In the genomic region with DNA sequence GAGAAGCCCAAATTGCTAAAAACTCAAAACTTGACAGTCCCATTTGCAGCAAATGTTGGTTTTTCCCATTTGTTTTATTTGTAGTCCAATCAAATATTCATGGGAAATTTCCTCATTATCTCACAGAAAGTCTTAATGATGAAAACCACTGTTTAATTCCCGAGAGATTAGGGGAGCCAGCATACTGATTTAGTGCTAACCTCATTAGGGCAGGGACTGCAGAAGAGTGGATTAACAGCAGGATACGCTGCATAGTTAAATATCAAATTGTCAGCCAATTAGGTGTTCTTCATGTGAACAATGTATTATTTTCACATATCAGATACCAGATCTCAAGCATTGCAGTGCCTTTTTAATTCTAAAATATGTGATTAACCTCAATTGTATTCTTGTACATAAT, we compare ENCODE assay signal across 22 mouse cellular contexts.
DNase-seq lines count a peak whose midpoint lies in the region; ATAC-seq lines count a peak whose summit lies in the region.
"Had no signal": no experiment of that assay in that cellular context is flagged by ENCODE, and none has a peak within 500 bp of the region (broad histone marks: within the 10 kb centered on the region; RNA-seq: fewer than 3 reads in every experiment).

No protein-coding gene starts in this region.

- no peak overlapping the region for H3K9ac ChIP-seq in forebrain, embryonic 12.5 days
- H3K9ac ChIP-seq in forebrain, embryonic 15.5 days (replicated peaks), result no peak overlapping the region
- H3K9ac ChIP-seq in hindbrain, embryonic 14.5 days, result no peak overlapping the region
- H3K9ac ChIP-seq in hindbrain, embryonic 13.5 days, result no peak overlapping the region
- no peak overlapping the region for H3K9ac ChIP-seq in midbrain, embryonic 16.5 days (ENCODE audit: low read depth, low read length)
- H3K9ac ChIP-seq in midbrain, embryonic 15.5 days, result no peak overlapping the region
- H3K9ac ChIP-seq: embryonic facial prominence, embryonic 12.5 days; hindbrain, embryonic 15.5 days had no signal

- H3K36me3 ChIP-seq in forebrain, embryonic 12.5 days (replicated peaks), result no peaks in the 10 kb centered on the region
- H3K36me3 ChIP-seq in forebrain, embryonic 15.5 days, result no peaks in the 10 kb centered on the region
- no peaks in the 10 kb centered on the region for H3K36me3 ChIP-seq in hindbrain, embryonic 14.5 days (replicated peaks; ENCODE audit: control insufficient read depth, insufficient read depth)
- no peaks in the 10 kb centered on the region for H3K36me3 ChIP-seq in hindbrain, embryonic 13.5 days
- H3K36me3 ChIP-seq in midbrain, embryonic 16.5 days (ENCODE audit: control insufficient read depth, insufficient read depth, low read length), result no peaks in the 10 kb centered on the region
- no peaks in the 10 kb centered on the region for H3K36me3 ChIP-seq in midbrain, embryonic 15.5 days (replicated peaks)
- H3K36me3 ChIP-seq: embryonic facial prominence, embryonic 12.5 days; heart, embryonic 10.5 days; hindbrain, embryonic 15.5 days had no signal

- H3K4me2 ChIP-seq in forebrain, embryonic 12.5 days, result no peak overlapping the region
- no peak overlapping the region for H3K4me2 ChIP-seq in forebrain, embryonic 15.5 days (replicated peaks)
- no peak overlapping the region for H3K4me2 ChIP-seq in hindbrain, embryonic 14.5 days (replicated peaks)
- H3K4me2 ChIP-seq in hindbrain, embryonic 13.5 days, result no peak overlapping the region
- H3K4me2 ChIP-seq in midbrain, embryonic 16.5 days (ENCODE audit: low read length), result no peak overlapping the region
- H3K4me2 ChIP-seq in midbrain, embryonic 15.5 days, result no peak overlapping the region
- H3K4me2 ChIP-seq: embryonic facial prominence, embryonic 12.5 days; hindbrain, embryonic 15.5 days had no signal

- H3K27me3 ChIP-seq in forebrain, embryonic 12.5 days, result no peaks in the 10 kb centered on the region
- no peaks in the 10 kb centered on the region for H3K27me3 ChIP-seq in forebrain, embryonic 15.5 days
- no peaks in the 10 kb centered on the region for H3K27me3 ChIP-seq in hindbrain, embryonic 14.5 days (ENCODE audit: control insufficient read depth, insufficient read depth, low read length)
- no peaks in the 10 kb centered on the region for H3K27me3 ChIP-seq in hindbrain, embryonic 13.5 days
- no peaks in the 10 kb centered on the region for H3K27me3 ChIP-seq in midbrain, embryonic 16.5 days (ENCODE audit: control insufficient read depth, insufficient read depth, low read depth, low read length)
- H3K27me3 ChIP-seq in midbrain, embryonic 15.5 days (replicated peaks), result no peaks in the 10 kb centered on the region
- H3K27me3 ChIP-seq: CH12.LX; embryonic facial prominence, embryonic 12.5 days; hindbrain, embryonic 15.5 days had no signal

- no peaks in the 10 kb centered on the region for H3K4me1 ChIP-seq in forebrain, embryonic 12.5 days
- no peaks in the 10 kb centered on the region for H3K4me1 ChIP-seq in forebrain, embryonic 15.5 days
- no peaks in the 10 kb centered on the region for H3K4me1 ChIP-seq in hindbrain, embryonic 14.5 days (replicated peaks; ENCODE audit: control insufficient read depth, insufficient read depth, low read length)
- no peaks in the 10 kb centered on the region for H3K4me1 ChIP-seq in hindbrain, embryonic 13.5 days (replicated peaks)
- no peaks in the 10 kb centered on the region for H3K4me1 ChIP-seq in midbrain, embryonic 16.5 days (ENCODE audit: control insufficient read depth, insufficient read depth, low read length)
- H3K4me1 ChIP-seq in midbrain, embryonic 15.5 days, result no peaks in the 10 kb centered on the region
- H3K4me1 ChIP-seq: embryonic facial prominence, embryonic 12.5 days; heart, embryonic 10.5 days; hindbrain, embryonic 15.5 days had no signal

- ATAC-seq in forebrain, embryonic 12.5 days (ENCODE audit: low FRiP score), result no peak
- no peak for ATAC-seq in forebrain, embryonic 15.5 days (replicated peaks)
- no peak for ATAC-seq in hindbrain, embryonic 14.5 days (ENCODE audit: low FRiP score)
- no peak for ATAC-seq in hindbrain, embryonic 13.5 days (ENCODE audit: low FRiP score)
- ATAC-seq in midbrain, embryonic 16.5 days, result 0 out of 2 replicates have a peak, but pooled peaks have one; percentile 72
- no peak; the same call in 1 of the 2 replicates for ATAC-seq in midbrain, embryonic 15.5 days (replicated peaks)
- ATAC-seq: inflammation-experienced regulatory T-cells, adult 6 months; intestine, postnatal 0 days had no signal

- H3K27ac ChIP-seq in forebrain, embryonic 12.5 days, result 0 out of 2 replicates have a peak overlapping the region, but pooled peaks have one; percentile 5
- H3K27ac ChIP-seq in forebrain, embryonic 15.5 days (replicated peaks), result no peak overlapping the region
- H3K27ac ChIP-seq in hindbrain, embryonic 14.5 days, result no peak overlapping the region
- no peak overlapping the region for H3K27ac ChIP-seq in hindbrain, embryonic 13.5 days
- no peak overlapping the region for H3K27ac ChIP-seq in midbrain, embryonic 16.5 days (ENCODE audit: low read length)
- H3K27ac ChIP-seq in midbrain, embryonic 15.5 days, result no peak overlapping the region
- H3K27ac ChIP-seq: embryonic facial prominence, embryonic 12.5 days; heart, embryonic 10.5 days; hindbrain, embryonic 15.5 days had no signal

- no peaks in the 10 kb centered on the region for H3K9me3 ChIP-seq in forebrain, embryonic 12.5 days
- H3K9me3 ChIP-seq in forebrain, embryonic 15.5 days, result no peaks in the 10 kb centered on the region
- no peaks in the 10 kb centered on the region for H3K9me3 ChIP-seq in hindbrain, embryonic 14.5 days (ENCODE audit: control insufficient read depth, low read length)
- H3K9me3 ChIP-seq in hindbrain, embryonic 13.5 days, result no peaks in the 10 kb centered on the region
- no peaks in the 10 kb centered on the region for H3K9me3 ChIP-seq in midbrain, embryonic 16.5 days (replicated peaks; ENCODE audit: control insufficient read depth, low read length, poor library complexity, severe bottlenecking)
- no peaks in the 10 kb centered on the region for H3K9me3 ChIP-seq in midbrain, embryonic 15.5 days
- H3K9me3 ChIP-seq: embryonic facial prominence, embryonic 12.5 days; heart, embryonic 10.5 days; hindbrain, embryonic 15.5 days had no signal

- WGBS in forebrain, embryonic 12.5 days, result 29% methylated on average over 2 of the region's 2 CpGs
- WGBS in forebrain, embryonic 15.5 days, result 9% methylated on average over 2 of the region's 2 CpGs
- 59% methylated on average over 2 of the region's 2 CpGs for WGBS in hindbrain, embryonic 14.5 days
- 58% methylated on average over 2 of the region's 2 CpGs for WGBS in hindbrain, embryonic 13.5 days
- 36% methylated on average over 2 of the region's 2 CpGs for WGBS in midbrain, embryonic 16.5 days
- 43% methylated on average over 2 of the region's 2 CpGs for WGBS in midbrain, embryonic 15.5 days

- no peak overlapping the region for H3K4me3 ChIP-seq in forebrain, embryonic 12.5 days (replicated peaks)
- no peak overlapping the region for H3K4me3 ChIP-seq in forebrain, embryonic 15.5 days
- no peak overlapping the region for H3K4me3 ChIP-seq in hindbrain, embryonic 14.5 days (replicated peaks; ENCODE audit: low read length)
- H3K4me3 ChIP-seq in hindbrain, embryonic 13.5 days, result no peak overlapping the region
- H3K4me3 ChIP-seq in midbrain, embryonic 16.5 days (ENCODE audit: low read depth, low read length), result no peak overlapping the region
- H3K4me3 ChIP-seq in midbrain, embryonic 15.5 days, result no peak overlapping the region
- H3K4me3 ChIP-seq: embryonic facial prominence, embryonic 12.5 days; heart, embryonic 10.5 days; hindbrain, embryonic 15.5 days had no signal

- peak; percentile 40 for DNase-seq in hindbrain, embryonic 14.5 days (ENCODE audit: low spot score)
- no peak for DNase-seq in ovary, adult 18-20 months (ENCODE audit: low spot score)
- DNase-seq: adrenal gland, adult 2 months; adrenal gland, postnatal 25 days; cerebellum, adult 2 months; cerebellum, postnatal 10 days; embryo, embryonic 11 days; gastrocnemius, postnatal 10 days; heart, adult 18-20 months; heart, postnatal 10 days; heart, postnatal 4 days had no signal
